Mouse (Mus musculus) ES-Bruce4 (cell line): ENCODE results near the gene Snd1. TPM values are rescaled to one million over a fixed set of nuclear protein-coding genes. Genes with fewer than 3 reads are reported as not detected.

Experiments used
- H3K27ac ChIP-seq: 2 replicates; pipeline ENCODE4 v1.5.1; 2012; ENCODE audit warnings: low read length, inconsistent platforms; ENCODE audit not compliant: insufficient read depth
- H3K27me3 ChIP-seq: 2 replicates; pipeline ENCODE4 v1.6.1; 2012; ENCODE audit warnings: mild to moderate bottlenecking, low read length, inconsistent platforms; ENCODE audit not compliant: control insufficient read depth, poor library complexity, insufficient read depth, severe bottlenecking
- H3K36me3 ChIP-seq: 2 replicates; pipeline ENCODE4 v1.6.1; 2012; ENCODE audit warnings: inconsistent platforms, mild to moderate bottlenecking, low read length, moderate library complexity; ENCODE audit not compliant: control insufficient read depth, poor library complexity, insufficient read depth, severe bottlenecking
- H3K4me1 ChIP-seq: one replicate; pipeline ENCODE4 v1.8.1; 2011; ENCODE audit warnings: low read length; ENCODE audit not compliant: control insufficient read depth, insufficient read depth
- H3K4me3 ChIP-seq: 2 replicates; pipeline ENCODE4 v1.5.1; 2011; ENCODE audit warnings: low read depth, mild to moderate bottlenecking, low read length
- H3K9ac ChIP-seq: 2 replicates; pipeline ENCODE4 v1.6.1; 2012; ENCODE audit warnings: low read depth, mild to moderate bottlenecking, inconsistent platforms; ENCODE audit not compliant: poor library complexity, severe bottlenecking
- H3K9me3 ChIP-seq: replicated peaks from 2 replicates; pipeline ENCODE4 v1.6.1; 2012; ENCODE audit warnings: mild to moderate bottlenecking, low read length, inconsistent platforms; ENCODE audit not compliant: control insufficient read depth, poor library complexity, insufficient read depth, severe bottlenecking
- CTCF ChIP-seq: IDR thresholded peaks from one replicate; pipeline ENCODE4 v1.8.1; 2011; ENCODE audit warnings: low read depth, low read length
- EP300 ChIP-seq: IDR thresholded peaks from 2 replicates; pipeline ENCODE4 v1.6.1; 2011; ENCODE audit warnings: low read depth, low read length; ENCODE audit not compliant: insufficient read depth
- POLR2A ChIP-seq: IDR thresholded peaks from one replicate; pipeline ENCODE4 v1.8.1; 2011; ENCODE audit warnings: low read length; ENCODE audit not compliant: insufficient read depth
- polyA plus RNA-seq: library from polyadenylated mRNA; stranded (reverse); fragments of >200 nt; gene quantifications from 2 replicates; pipeline ENCODE4 v1.2.4, GENCODE M21; 2011; ENCODE audit warnings: low read depth; ENCODE audit not compliant: missing spikeins, insufficient read depth, insufficient read length

Gene Snd1
- polyA plus RNA-seq, 1 experiment, result 155 TPM

- TF ChIP-seq POLR2A (no peak), EP300 (no peak)
- Histone ChIP-seq H3K4me3 (no peak overlapping the region), H3K4me1 (no peaks in the 10 kb centered on the region)
Observed at GRCm38 (mm10) chr6:28583399-28583798, 108.5 kb downstream of the Snd1 start.

DNA sequence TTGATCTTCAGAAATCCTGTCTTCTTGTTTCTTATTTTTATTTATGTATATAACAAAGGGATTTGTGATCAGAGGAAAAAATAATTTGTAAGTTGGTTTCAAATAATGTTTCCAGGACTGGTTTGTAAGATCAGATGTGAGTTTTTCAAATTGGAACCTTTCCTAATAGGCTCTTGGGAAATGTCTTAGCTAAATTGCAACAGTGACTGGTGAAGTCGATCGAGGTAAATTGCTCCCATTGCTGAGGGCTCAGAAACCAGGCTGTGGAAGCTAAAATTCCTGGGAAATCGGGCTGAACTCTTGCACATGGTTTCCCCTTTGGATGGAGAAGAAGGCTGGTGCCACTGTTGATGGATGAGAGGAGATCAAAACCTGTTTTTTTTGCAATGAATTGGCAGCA, 111.9 kb downstream of the Snd1 start:
- Histone ChIP-seq H3K9ac (no peak overlapping the region), H3K27ac (no peak overlapping the region), H3K4me1 (no peaks in the 10 kb centered on the region), H3K4me3 (no peak overlapping the region), H3K36me3 (peaks cover 6% of the 10 kb centered on the region), H3K27me3 (no peaks in the 10 kb centered on the region), H3K9me3 (no peaks in the 10 kb centered on the region)
- no peak for TF ChIP-seq EP300
- no peak for TF ChIP-seq CTCF
- TF ChIP-seq POLR2A, result no peak

More at GRCm38 (mm10) chr6:28583399-28583798, 108.5 kb downstream of the Snd1 start:
- no peak overlapping the region for H3K27ac ChIP-seq
- H3K9ac ChIP-seq, result no peak overlapping the region
- no peaks in the 10 kb centered on the region for H3K27me3 ChIP-seq
- H3K9me3 ChIP-seq, result no peaks in the 10 kb centered on the region
- H3K36me3 ChIP-seq, result peaks cover 4% of the 10 kb centered on the region

DNA sequence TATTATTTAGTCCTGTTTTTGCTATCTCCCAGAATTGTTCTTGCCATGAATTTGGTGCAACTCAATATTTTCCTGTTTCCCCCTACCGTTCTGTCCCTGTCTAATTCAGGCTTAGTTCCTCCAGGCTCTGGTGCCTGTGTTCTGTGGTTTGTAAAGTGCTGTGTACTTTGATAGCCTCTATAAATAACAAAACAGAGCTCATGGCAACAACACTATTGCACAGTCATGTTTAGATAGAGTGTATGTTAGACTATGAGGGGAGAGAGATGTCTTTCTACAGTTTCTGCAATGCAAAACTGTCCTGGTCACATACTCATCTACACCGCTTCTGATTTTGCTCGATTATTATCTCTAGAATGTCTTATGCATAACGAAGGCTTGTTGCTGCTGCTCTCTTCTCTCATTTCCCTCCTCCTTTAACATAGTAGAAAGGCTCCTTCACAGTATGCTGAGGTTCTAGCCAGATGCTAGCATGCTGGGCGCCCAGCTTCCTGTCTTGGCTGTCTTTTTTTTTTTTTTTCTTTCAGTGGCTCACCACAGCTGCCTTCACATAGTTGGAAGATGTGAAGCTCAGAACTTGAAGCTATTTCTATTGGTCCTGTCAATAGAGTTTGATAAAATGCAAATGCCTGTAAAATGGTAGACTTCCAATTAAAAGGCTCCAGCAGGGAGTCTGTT, 113.7 kb downstream of the Snd1 start:
- Histone ChIP-seq H3K27ac (no peak overlapping the region), H3K4me1 (no peaks in the 10 kb centered on the region), H3K36me3 (peaks cover 7% of the 10 kb centered on the region), H3K9ac (no peak overlapping the region), H3K9me3 (no peaks in the 10 kb centered on the region), H3K4me3 (no peak overlapping the region), H3K27me3 (no peaks in the 10 kb centered on the region)
- TF ChIP-seq EP300 (no peak), POLR2A (no peak), CTCF (no peak)

GRCm38 (mm10) chr6:28592323-28592893, 117.5 kb downstream of the Snd1 start:
- no peak overlapping the region for H3K9ac ChIP-seq
- no peak overlapping the region for H3K27ac ChIP-seq
- TF ChIP-seq CTCF (no peak), EP300 (no peak), POLR2A (no peak)
- no peaks in the 10 kb centered on the region for H3K27me3 ChIP-seq
- no peaks in the 10 kb centered on the region for H3K9me3 ChIP-seq
- H3K4me3 ChIP-seq, result no peak overlapping the region
- H3K4me1 ChIP-seq, result no peaks in the 10 kb centered on the region
- H3K36me3 ChIP-seq, result 0 out of 2 replicates have a peak, but pooled peaks cover 3% of the 10 kb centered on the region

DNA sequence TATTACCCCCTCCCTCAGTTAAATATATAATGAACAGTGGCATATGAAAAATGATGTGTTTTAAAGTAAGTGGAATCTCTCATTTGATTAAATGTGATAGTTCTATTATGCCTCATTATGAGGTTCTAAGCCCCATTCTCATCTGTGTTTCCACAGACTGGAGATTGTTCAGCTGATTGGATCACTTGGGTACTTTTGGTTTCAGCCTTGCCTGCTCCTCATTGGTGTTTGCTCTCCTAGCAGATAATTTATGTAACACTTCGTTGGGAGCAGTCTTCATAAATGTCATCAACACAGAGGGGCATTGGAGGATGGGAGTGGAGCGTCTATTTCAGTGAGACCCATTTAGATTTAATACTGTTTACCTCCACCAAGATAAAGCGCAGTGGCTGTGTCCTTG, 118.8 kb downstream of the Snd1 start:
- no peak overlapping the region for H3K27ac ChIP-seq
- TF ChIP-seq EP300 (no peak), POLR2A (no peak), CTCF (no peak)
- no peaks in the 10 kb centered on the region for H3K27me3 ChIP-seq
- no peak overlapping the region for H3K4me3 ChIP-seq
- no peak overlapping the region for H3K9ac ChIP-seq
- no peaks in the 10 kb centered on the region for H3K4me1 ChIP-seq
- no peaks in the 10 kb centered on the region for H3K9me3 ChIP-seq
- H3K36me3 ChIP-seq, result 0 out of 2 replicates have a peak, but pooled peaks cover 3% of the 10 kb centered on the region

GRCm38 (mm10) chr6:28594759-28595158, 119.8 kb downstream of the Snd1 start:
- H3K36me3 ChIP-seq, result 0 out of 2 replicates have a peak, but pooled peaks cover 3% of the 10 kb centered on the region
- H3K27ac ChIP-seq, result no peak overlapping the region

More at GRCm38 (mm10) chr6:28594759-28595158, 119.8 kb downstream of the Snd1 start:
- H3K9ac ChIP-seq, result no peak overlapping the region
- TF ChIP-seq CTCF, result no peak
- TF ChIP-seq POLR2A, result no peak
- TF ChIP-seq EP300, result no peak
- no peak overlapping the region for H3K4me3 ChIP-seq
- H3K9me3 ChIP-seq, result no peaks in the 10 kb centered on the region
- no peaks in the 10 kb centered on the region for H3K4me1 ChIP-seq
- H3K27me3 ChIP-seq, result no peaks in the 10 kb centered on the region
